Mouse (Mus musculus) layer of hippocampus, adult 8-10 months (tissue): ENCODE results near the gene Dtymk. TPM values are rescaled to one million over a fixed set of nuclear protein-coding genes. Genes with fewer than 3 reads are reported as not detected.
"Not testable (repeated sequence)": the region's sequence is repeated elsewhere in the genome, so short reads cannot be mapped to it uniquely, and the experiment has no call there.

Experiments used
- DNase-seq, 2 experiments: peaks; one replicate each; pipeline ENCODE4 v3.0.0; 2022; ENCODE audit warnings: low spot score in 2 of 2
- total RNA-seq, 4 experiments: library from RNA; stranded (reverse); gene quantifications; 2 replicates each; pipeline ENCODE4 v1.2.4; 2022

The Dtymk gene
- total RNA-seq: 10 to 100 TPM; 52.7 to 64.8 (median 58.4) TPM

DNA sequence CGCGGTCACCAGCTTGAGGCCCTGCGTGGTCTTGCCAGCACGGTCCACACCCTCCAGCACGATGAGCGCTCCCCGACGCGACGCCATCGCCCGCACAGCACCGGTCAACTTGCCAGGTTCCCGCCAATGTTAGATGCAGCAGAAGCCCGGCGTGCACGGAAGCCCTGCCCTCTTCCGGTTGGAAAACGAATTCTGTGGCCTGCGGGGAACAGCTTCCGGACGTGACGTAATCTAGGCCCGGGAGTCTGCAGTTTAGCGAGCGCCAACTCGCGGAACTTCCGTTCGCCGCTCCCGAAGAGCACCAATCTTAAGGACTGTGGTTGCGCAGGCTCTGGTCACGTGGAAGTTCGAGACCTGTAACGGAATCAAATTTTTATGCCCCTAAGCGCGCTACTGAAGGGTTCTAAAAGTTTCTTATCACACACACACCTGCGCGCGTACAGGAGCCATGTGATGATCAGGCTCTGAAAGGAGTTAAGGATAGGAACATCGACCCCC is at the start of gene Dtymk:
Gene Dtymk (minus strand): TSS at position 194 of the 498 bp plus-strand sequence.
- peak; percentile 93 to 94 for DNase-seq

DNA sequence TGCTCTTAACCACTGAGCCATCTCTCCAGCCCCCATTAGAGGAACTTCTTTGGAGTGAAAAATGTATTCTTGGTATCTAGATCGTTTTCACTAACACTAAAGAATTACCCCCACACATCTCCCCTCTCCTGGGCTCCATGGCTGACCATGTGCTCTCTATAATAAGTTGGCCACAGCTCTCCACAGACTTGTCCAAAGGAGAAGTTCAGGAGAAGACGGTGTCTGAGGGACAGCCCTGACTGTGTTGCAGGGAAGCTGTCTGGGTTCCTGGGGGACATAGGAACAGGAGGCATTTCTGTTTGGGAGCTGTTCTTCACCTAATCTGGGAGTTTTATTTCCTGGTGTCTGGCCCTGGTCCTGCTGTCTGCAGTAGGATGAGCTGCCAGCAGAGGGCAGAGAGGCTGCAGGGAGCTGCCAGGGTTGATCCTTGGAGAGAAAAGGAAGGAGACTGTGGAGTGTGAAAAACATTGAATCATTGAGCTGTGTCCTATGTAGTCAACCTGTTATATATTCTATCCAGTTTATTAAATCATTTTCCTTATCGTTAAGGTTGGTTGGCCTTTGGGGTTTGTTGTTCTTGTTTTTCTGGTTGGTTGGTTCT is 44.1 kb upstream of the Dtymk start:
- DNase-seq: not testable (repeated sequence)

DNA sequence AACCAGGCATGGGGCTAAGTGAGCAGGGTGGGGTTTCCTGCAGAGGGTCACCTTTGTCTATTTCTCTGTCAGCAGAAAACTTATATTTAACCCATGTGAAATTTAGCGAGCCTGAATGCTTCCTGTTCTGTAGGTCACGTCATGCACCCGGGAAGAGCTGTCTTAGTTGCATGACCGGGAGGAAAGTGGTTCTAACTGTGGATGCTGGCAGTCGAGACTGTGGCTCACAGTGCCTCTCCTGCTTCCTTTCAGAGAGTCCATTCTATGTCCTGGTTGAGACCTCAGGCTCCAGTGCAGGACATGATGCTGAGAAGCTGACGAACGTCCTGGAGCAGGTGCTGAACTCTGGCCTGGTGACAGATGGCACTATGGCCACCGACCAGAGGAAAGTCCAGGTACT is 36.8 kb upstream of the Dtymk start:
- DNase-seq: not testable (repeated sequence)

DNA sequence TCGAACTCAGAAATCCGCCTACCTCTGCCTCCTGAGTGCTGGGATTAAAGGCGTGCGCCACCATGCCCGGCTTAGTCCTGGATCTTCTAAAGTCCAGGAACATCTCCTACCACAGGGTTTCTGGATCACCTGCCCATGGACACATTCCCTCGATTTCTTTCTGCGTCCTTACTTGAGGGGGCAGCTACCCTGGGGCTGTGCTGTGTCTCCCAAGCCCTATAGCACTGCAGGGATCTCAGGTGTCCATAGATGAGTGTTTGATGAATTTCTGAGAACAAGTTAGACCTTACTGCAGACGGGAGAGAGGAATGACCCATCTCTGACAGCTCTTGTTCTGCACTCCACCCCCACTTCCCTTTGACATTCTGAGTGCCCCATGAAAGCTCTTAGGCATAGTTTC is 35.6 kb upstream of the Dtymk start:
- DNase-seq: no peak

DNA sequence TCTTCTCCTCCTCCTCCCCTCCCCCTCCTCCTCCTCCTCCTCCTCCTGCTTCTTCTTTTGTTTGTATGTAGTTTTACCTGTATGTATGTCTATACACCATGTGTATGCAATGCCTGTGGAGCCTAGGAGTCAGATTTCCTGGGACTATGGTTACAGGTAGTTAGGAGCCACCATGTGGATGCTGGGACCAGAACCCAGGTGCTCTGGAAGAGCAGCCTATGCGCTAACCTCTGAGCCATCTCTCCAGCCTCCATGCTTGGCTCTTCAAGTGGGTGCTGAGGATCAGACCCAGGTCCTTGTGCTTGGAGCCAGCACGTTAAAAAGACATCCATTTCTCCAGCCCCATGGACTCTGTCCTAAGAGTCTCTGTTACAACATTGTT is 34.8 kb upstream of the Dtymk start:
- no peak for DNase-seq

DNA sequence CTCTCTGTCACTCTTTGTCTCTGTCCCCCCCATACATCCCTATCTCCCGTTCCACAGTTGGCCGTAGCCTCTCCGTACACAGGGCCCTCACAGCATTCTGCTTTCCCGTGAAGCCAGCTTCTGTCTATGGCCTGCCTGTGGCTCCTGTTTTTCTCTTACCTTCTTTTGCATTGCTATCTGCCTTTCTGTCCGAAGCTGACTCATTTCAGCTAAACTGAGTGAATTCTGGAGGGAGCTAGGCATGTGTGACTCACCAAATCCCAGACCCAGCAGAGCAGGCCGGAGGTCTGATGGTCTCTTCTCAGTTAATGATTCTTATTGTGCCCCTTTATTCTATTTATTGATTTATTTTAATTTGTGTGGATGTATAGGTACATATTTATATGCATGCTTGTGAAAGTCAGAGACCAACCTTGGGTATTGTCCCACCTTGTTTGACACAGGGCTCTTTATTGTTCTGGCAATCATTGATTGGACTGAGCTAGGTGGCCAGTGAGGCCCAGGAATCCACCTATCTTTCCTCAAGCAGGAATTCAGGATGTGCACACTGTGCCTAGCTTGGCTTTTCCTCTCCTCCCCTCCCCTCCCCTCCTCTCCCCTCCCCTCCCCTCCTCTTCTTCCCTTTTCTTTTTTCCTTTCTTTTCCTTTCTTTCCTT is 34.3 kb upstream of the Dtymk start:
- no peak for DNase-seq

DNA sequence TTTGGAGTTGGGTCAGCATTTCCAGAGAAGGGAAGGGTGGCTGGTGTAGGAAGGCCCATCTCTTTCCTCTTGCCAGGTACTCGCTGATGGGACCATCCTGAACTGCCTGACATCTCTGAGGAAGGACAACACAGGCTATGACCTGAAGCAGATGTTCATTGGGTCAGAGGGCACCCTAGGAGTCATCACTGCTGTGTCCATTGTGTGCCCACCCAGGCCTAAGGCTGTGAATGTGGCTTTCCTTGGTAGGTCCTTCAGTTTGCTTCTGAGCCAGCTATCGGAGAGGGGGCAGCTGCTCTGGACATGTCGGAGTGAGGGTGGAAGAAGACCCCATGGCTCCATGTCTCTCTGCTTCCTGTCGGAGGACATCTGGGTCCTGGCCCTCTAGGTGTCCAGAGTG is 33.5 kb upstream of the Dtymk start:
- no peak for DNase-seq

DNA sequence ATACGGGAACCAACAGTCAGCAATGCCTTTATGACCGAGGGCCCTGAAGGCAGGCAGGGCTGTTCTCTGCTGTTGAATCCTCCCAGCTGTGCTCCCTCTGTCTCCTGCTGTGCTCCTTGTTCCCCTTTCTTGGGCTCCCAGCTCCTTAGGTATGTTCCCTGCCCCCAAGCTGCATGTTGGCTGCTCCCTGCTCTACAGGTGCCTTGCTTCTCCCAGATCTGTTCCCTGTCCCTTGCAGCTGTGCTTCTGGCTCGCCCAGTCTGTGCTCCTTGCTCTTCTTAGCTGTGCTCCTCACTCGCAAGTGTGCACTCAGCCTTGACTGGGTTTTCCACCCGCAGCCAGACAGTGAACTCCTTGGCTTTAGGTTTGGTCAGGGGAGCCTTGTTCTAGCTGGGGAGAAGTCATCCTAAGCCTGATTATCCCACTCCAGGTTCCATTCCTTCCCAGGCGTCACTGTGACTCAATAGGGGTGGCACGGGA is 33.0 kb upstream of the Dtymk start:
- DNase-seq: no peak

DNA sequence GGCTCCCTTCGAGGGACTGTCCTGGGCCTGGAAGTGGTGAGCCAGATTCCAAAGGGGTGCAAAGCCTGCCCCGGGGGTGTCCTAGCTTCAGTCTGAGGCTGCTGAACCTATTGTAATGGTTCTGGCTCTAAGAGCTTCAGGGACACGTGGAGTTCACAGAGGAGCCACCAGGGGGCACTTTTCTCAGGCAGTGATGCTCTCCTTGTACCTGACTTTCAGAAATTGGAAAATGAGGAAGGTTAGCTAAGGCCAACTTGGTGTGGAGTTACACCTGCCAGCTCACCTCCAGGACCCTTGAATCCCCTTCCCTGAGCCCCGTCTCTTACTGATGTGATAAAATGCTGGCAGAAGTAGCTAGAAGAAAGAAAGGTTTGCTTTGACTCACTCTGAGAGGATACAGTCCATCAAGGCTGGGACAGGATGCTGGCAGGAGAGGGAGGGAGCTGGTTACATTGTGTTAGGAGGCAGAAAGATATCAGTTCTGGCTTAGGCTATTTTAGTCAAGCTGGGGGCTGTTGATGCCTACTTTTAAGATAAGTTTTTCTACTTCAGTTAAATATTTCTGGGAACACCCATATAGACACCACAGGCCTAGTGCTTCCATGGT is 31.1 kb upstream of the Dtymk start:
- not testable (repeated sequence) for DNase-seq

DNA sequence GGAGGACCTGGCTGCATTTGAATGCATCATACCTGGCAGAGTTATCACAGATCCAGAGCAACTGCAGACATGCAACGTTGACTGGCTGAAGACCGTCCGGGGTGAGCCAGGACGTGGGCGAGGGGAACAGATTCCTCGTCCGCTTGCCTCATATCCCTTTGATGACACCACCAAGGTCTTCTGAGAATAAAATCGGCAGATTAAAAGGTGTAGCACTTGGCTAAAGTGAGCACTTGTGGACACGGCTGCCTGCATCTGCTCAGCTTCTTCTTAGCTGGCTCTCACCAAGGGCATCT is 24.8 kb upstream of the Dtymk start:
- no peak for DNase-seq

DNA sequence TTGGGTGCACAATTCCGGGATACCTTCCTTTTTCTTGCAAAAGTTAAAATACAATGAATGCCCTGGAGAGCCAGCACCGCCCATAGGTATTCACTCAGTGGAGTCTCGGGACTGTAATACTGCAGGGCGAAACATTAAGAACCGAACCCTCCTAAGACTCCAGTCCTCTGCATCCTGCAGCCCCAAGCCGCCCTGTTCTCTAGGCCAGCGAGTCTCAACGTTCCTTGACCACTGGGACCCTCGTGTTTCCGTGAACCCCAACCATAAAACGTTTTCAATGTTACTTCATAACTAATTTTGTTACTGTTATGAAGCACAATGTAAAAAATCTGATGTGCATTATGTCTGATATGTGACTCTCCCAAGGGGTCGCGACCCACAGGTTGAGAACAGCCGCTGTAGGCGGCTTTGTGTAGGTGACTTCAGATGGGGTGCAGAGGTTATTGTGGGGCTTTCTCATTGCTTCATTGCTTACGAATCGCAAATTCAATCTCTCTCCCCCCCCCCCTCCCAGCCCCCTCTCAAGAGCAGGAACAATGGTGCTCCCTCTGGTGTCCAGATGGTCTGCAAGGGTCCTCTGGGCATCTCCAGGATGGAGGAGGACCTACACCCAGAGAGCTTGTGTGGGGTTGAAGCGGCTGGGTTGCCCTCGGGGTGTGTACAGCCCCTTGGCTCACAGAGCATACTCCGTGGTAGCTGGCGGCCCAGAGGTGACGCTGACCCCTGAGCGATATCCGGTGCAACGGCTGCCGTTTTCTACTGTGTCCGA is 24.2 kb upstream of the Dtymk start:
- no peak for DNase-seq

DNA sequence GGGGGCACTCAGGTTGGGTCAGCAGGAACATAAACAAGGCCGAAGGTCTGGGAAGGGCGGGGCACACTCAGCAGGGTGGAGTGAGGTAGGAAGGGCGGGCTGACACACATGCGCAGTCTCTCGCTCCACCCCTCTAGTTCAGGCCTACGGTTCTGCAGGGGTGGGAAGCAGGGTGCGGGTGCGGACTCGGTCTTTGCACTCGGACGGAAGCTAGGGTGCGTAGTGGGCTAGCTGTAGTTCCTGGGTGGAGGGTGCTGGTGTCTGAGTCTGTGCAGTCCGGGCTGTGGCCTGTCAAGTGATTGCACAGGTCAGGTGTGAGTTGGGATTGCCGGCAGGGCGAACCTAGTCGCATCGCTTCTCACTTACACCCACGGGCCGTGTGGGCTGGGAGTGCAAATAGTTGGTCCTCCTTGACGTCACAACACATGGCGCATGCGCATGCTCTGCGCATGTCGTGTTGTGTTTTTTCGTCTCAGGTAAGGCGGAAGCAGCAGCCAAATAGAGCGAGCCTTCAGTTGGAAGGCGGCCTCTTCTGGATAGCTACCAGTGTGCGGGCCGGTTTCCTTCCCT is 23.5 kb upstream of the Dtymk start:
- peak; percentile 95 to 96 for DNase-seq

DNA sequence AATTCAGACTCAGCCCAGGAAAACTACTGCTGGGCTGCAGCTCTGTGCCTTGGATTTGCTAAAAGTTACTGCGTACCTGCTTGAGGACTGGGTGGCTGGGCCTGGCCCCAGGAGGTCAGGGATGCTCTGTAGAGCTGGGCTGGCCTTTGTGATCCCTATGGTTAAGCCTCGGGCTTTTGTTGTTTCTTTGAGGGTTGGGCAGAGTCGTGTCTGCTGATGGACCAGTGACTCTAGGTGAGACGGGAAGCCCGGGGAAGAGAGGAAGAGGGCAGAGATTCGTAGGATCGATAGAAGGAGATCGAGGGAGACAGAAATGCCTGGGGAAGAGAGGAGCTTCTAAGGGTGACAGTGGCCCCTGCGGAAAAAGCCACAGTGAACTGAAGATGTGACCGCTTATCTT is 22.9 kb upstream of the Dtymk start, which contains the start of gene D2hgdh:
Gene D2hgdh (plus strand): TSS at position 301 of the 400 bp plus-strand sequence.
- DNase-seq: no peak

DNA sequence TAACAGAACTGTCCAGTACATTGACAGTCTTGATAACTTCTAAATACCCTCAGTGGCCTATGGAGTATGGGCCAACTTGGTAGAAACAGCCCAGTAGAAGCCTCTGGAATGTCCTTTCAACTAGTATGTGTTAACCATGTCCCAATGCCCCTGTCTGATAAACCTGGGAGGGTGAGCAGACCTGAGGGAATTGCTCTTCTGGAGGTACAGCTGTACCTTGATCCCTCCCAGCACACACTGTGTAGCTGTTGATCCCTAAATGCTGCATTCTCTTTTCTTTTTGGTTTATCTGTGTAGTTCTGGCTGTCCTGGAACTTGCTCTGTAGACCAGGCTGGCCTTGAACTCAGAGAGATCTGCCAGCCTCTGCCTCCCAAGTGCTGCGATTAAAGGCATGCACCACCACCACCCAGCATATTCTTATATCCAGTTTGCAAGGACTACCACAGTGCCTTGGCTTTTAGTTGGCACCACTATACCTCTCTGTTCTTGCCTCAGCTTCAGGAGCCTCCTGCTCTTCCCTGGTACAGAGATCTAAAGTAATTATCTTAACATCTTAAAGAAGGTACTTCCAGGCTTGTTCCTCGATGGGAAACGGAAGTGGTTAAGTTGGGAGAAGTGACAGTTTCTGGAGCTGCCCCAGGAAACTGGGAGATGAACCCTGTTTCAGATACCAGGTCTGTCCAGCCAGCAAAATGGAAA is 22.2 kb upstream of the Dtymk start:
- DNase-seq: no peak

DNA sequence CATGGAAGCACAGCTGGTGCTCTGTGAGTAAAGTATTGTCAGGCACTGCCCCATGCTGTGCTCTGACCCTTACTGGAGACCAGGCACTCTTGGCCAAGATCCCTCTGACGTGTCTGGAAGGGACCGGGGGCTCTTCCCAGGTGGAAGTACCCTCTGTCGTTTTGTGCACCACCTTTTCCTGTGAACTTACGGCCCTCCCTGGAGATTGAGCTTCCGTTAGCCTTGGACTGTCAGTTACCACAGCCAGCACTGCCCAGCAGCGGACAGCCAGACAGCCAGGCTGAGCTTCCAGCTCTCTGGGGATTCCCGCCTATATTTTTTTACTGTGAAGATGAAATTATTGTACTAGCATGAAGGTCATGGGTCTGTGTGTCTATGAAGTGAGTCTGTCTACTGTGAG is 17.0 kb upstream of the Dtymk start:
- DNase-seq: no peak

DNA sequence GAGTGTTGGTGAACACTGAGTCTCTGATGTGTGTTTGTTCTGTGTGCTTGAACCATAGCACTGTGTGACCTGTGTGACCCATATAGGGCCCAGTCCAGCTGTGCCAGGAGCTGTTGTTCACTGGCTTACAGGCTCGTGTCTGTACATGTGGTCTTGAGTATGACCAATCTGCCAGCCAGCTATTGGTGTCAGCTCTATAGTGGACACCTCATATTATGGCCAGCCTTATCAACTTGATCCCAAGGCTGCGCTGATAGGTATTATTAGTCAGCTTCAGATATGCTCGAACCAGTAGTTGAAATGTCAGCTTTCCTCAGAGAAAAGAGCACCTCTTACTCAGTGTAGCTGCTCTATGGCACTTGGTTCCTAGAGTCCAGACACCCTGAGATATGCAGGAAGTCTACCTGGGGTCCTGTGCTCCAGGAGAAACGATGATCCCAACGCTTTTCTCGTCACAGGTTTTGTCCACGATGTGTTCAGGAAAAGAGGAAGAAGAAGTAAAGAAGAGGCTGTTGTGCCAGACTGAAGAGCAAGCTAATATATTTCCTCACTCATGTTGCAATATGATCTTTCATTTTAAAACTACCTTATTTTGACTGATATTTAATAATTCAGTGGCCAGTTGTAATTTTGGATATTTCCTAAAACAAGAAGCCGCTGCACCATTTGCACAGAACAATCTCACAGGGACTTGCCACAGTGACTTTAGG is 16.2 kb upstream of the Dtymk start:
- DNase-seq: no peak

DNA sequence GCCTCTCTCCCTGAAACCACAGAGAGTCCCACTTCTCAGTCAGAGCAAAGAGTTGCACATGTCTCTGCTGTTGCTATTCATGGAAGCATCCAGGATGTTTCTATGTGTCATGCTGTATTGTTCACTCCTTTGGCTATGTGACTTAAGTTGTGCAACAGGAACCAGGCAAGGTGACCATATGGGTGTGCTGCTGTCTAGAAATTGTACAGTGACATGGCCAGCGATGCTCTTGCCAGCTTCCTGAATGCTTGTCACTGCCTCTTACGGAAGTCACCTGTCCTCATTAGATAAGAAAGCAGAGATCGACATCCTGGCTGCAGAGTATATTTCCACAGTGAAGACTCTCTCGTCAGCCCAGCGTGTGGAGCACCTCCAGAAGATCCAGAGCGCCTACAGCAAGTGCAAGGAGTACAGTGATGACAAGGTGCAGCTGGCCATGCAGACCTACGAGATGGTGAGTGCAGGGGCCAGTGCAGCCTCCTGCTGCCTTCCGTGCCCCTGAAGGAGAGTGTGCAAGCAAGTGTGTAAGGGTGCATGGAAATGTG is 9.8 kb upstream of the Dtymk start:
- DNase-seq: no peak

DNA sequence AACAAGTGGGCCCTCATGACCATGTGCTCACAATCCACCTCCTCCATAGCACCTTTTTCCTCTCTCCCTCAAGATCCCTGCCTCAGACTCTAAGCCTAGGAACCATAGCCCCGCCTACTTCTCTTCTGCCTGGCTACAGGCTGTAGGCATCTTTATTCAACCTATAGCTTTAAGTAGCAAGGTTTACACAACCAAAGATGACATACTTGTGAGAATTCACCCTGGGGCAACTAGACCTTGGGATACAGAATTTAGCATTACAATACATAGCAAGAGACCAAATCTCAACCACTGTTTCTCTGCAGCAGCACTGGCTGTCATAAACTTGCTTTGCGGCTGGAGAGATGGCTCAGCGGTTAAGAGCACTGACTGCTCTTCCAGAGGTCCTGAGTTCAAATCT is 8.3 kb upstream of the Dtymk start:
- DNase-seq: no peak

DNA sequence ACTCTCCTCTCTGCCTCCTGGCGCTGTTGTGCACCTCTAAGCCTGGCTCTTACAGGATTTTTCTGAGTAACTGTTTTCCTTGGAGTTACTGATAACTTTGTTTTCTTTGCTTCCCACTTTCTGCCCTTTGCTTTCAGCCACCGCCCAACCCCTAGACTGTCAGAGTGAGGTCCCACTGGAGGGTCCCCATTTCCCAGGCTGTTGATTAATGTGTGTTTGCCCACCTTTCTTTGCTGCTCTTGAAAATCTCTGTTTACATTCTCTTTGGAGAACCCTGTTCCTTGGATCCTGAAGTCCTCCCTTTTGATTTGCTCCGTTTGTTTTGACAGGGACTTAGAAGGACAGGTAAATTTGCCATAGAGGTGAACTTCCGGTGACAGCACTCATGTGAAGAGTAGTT is 7.1 kb upstream of the Dtymk start:
- no peak for DNase-seq
